Mouse (Mus musculus) ES-Bruce4 (cell line): Measurements from ENCODE around the gene Snap23. TPM values are rescaled to one million over a fixed set of nuclear protein-coding genes. Genes with fewer than 3 reads are reported as not detected.

Source experiments
- H3K27ac ChIP-seq: 2 replicates; pipeline ENCODE4 v1.5.1; 2012; ENCODE audit warnings: low read length, inconsistent platforms; ENCODE audit not compliant: insufficient read depth
- H3K27me3 ChIP-seq: 2 replicates; pipeline ENCODE4 v1.6.1; 2012; ENCODE audit warnings: mild to moderate bottlenecking, low read length, inconsistent platforms; ENCODE audit not compliant: control insufficient read depth, poor library complexity, insufficient read depth, severe bottlenecking
- H3K36me3 ChIP-seq: 2 replicates; pipeline ENCODE4 v1.6.1; 2012; ENCODE audit warnings: inconsistent platforms, mild to moderate bottlenecking, low read length, moderate library complexity; ENCODE audit not compliant: control insufficient read depth, poor library complexity, insufficient read depth, severe bottlenecking
- H3K4me1 ChIP-seq: one replicate; pipeline ENCODE4 v1.8.1; 2011; ENCODE audit warnings: low read length; ENCODE audit not compliant: control insufficient read depth, insufficient read depth
- H3K4me3 ChIP-seq: 2 replicates; pipeline ENCODE4 v1.5.1; 2011; ENCODE audit warnings: low read depth, mild to moderate bottlenecking, low read length
- H3K9ac ChIP-seq: 2 replicates; pipeline ENCODE4 v1.6.1; 2012; ENCODE audit warnings: low read depth, mild to moderate bottlenecking, inconsistent platforms; ENCODE audit not compliant: poor library complexity, severe bottlenecking
- H3K9me3 ChIP-seq: replicated peaks from 2 replicates; pipeline ENCODE4 v1.6.1; 2012; ENCODE audit warnings: mild to moderate bottlenecking, low read length, inconsistent platforms; ENCODE audit not compliant: control insufficient read depth, poor library complexity, insufficient read depth, severe bottlenecking
- CTCF ChIP-seq: IDR thresholded peaks from one replicate; pipeline ENCODE4 v1.8.1; 2011; ENCODE audit warnings: low read depth, low read length
- EP300 ChIP-seq: IDR thresholded peaks from 2 replicates; pipeline ENCODE4 v1.6.1; 2011; ENCODE audit warnings: low read depth, low read length; ENCODE audit not compliant: insufficient read depth
- POLR2A ChIP-seq: IDR thresholded peaks from one replicate; pipeline ENCODE4 v1.8.1; 2011; ENCODE audit warnings: low read length; ENCODE audit not compliant: insufficient read depth
- polyA plus RNA-seq: library from polyadenylated mRNA; stranded (reverse); fragments of >200 nt; gene quantifications from 2 replicates; pipeline ENCODE4 v1.2.4, GENCODE M21; 2011; ENCODE audit warnings: low read depth; ENCODE audit not compliant: missing spikeins, insufficient read depth, insufficient read length

Snap23 gene
- polyA plus RNA-seq, 1 experiment: 78.0 TPM

DNA sequence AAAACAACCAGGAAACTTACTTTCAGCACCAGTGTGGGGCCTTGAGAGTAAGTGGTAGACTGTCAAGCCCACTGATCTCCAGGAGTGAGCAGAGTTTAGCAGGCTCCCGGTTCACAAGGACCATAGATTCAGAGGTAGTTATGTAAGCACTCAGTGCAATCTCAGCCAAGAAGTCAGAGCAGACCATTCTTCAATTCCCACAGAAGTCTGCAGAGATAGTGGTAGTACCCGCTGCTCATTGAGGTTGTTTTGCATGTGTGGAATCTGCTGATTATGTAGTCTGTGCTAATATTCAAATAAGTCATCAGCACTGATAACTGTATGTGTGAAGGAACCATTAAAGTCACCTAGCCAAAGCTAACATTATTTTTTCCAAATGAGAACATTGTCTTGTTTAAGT, 63.2 kb downstream of the Snap23 start:
- peaks cover 2% of the 10 kb centered on the region for H3K4me1 ChIP-seq
- no peaks in the 10 kb centered on the region for H3K27me3 ChIP-seq
- TF ChIP-seq CTCF: no peak
- TF ChIP-seq EP300: no peak
- TF ChIP-seq POLR2A: no peak

DNA sequence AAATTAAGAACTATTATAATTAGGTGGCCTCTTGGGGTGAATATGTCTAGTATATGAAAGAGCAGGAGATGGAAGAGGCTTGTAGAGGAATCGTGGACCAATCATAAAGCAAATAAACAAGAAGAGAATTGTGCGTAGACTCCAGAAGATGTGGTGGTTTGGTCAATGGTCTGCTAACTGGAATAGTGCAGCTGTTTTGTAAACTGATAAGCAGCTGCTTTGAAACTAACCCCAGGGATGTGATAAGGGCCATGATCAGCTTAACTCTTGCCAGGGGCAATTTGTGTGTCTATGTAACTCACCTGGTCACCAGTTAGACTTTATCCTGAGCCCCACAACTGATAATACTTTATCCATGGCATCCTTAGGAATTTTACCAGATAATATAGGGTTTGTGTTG, 64.0 kb downstream of the Snap23 start:
- Histone ChIP-seq H3K27ac (no peak overlapping the region), H3K27me3 (no peaks in the 10 kb centered on the region), H3K4me1 (peaks cover 2% of the 10 kb centered on the region), H3K36me3 (no peaks in the 10 kb centered on the region; the same call in 1 of the 2 replicates), H3K4me3 (no peak overlapping the region), H3K9ac (no peak overlapping the region), H3K9me3 (peaks cover 20% of the 10 kb centered on the region)
- TF ChIP-seq POLR2A (no peak), EP300 (no peak), CTCF (no peak)

More for the DNA sequence above, 63.2 kb downstream of the Snap23 start:
- peaks cover 17% of the 10 kb centered on the region for H3K9me3 ChIP-seq
- H3K4me3 ChIP-seq: no peak overlapping the region
- H3K27ac ChIP-seq: no peak overlapping the region
- no peaks in the 10 kb centered on the region; the same call in 1 of the 2 replicates for H3K36me3 ChIP-seq
- no peak overlapping the region for H3K9ac ChIP-seq

DNA sequence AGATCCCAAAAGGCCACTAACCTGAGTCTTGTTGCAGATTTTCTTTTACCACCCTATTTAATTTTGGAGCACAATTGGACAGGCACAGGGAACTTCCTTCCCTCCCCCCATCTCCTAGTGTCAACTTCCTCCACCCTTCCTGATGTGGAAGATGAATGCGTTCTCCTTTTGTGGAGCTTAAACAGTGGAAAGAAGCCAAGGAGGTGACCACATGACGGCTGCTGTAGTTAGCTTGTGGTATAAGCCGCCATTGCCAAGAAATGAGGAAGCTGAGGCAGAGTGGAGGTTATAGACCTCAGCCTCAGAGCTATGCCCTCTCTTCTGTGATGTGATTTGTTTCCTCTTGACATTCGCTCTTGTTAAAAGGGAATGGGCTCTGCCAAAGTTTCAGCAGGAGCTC, 64.5 kb downstream of the Snap23 start:
- no peak for TF ChIP-seq POLR2A
- TF ChIP-seq CTCF: no peak
- TF ChIP-seq EP300: no peak
- H3K27ac ChIP-seq: no peak overlapping the region
- no peak overlapping the region for H3K9ac ChIP-seq
- H3K4me3 ChIP-seq: no peak overlapping the region
- H3K36me3 ChIP-seq: no peaks in the 10 kb centered on the region; the same call in 1 of the 2 replicates
- no peaks in the 10 kb centered on the region for H3K27me3 ChIP-seq
- H3K9me3 ChIP-seq: peaks cover 20% of the 10 kb centered on the region
- peaks cover 2% of the 10 kb centered on the region for H3K4me1 ChIP-seq

DNA sequence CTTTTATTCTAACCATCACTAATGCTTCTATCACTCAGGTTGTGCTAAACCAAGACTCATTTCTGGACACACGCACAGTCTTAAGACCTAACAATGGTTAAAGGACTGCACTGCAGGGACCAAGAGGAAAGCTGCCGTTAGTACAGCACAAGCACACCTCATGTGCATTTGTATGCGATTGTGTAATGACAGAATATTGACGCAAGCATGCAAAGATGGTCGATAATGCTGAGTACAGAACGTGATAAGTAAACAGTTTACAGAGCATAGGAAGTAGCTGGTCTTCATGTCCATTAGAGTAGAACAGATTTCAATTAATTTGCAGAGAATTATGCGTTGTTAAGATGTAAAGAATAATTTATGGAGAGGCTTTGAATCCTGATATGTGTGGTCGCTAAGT, 73.4 kb downstream of the Snap23 start:
- no peak overlapping the region for H3K27ac ChIP-seq
- H3K4me3 ChIP-seq: no peak overlapping the region
- H3K4me1 ChIP-seq: no peaks in the 10 kb centered on the region
- H3K27me3 ChIP-seq: no peaks in the 10 kb centered on the region
- H3K9ac ChIP-seq: no peak overlapping the region
- peaks cover 22% of the 10 kb centered on the region for H3K9me3 ChIP-seq
- H3K36me3 ChIP-seq: no peaks in the 10 kb centered on the region; the same call in 1 of the 2 replicates
- TF ChIP-seq CTCF (no peak), EP300 (no peak), POLR2A (no peak)

DNA sequence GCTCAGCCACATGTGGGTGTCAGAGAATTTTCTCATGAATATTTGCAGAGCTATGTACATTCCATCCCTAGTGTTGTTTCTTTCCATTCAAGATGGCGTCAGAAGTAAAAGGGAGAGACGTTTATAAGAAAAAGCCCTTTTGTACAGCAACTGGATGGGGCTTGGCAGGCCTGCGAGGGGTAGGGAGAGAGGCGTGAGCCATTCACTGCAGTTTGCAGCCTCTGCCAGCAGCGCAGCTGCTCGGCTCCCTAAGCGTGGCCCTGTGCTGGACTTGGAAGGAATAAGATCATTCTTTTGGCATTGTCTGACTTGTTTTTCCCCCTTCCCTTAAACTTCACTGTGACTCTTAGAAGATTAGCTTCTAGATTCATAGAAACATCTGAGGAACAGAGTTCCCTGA, 76.4 kb downstream of the Snap23 start:
- H3K27ac ChIP-seq: no peak overlapping the region
- H3K4me1 ChIP-seq: no peaks in the 10 kb centered on the region
- no peaks in the 10 kb centered on the region for H3K27me3 ChIP-seq
- TF ChIP-seq POLR2A: no peak
- no peak for TF ChIP-seq EP300
- TF ChIP-seq CTCF: no peak
- peaks cover 20% of the 10 kb centered on the region for H3K9me3 ChIP-seq
- H3K36me3 ChIP-seq: no peaks in the 10 kb centered on the region; the same call in 1 of the 2 replicates
- no peak overlapping the region for H3K4me3 ChIP-seq
- no peak overlapping the region for H3K9ac ChIP-seq

DNA sequence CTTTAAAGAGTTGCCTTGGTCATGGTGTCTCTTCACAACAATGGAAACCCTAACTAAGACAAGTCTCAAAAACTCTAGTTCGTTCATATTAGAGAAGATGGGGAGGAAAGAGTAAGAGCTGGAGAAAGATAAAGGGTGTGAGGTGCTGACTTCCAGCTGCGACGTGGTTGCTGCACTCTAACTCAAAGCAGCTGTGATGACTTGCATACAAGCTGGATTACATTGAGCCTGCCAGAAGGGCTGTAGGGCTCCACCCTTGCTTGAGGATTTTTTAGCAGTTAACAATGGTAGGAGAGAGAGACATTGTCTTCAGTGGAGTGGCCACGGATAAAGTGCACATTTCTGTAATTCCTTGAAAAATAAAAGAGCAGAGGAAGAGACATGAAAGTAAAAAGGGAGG, 79.3 kb downstream of the Snap23 start:
- TF ChIP-seq POLR2A (no peak), EP300 (no peak), CTCF (no peak)
- no peak overlapping the region for H3K27ac ChIP-seq
- H3K4me3 ChIP-seq: no peak overlapping the region

More for the DNA sequence above, 79.3 kb downstream of the Snap23 start:
- Histone ChIP-seq H3K36me3 (no peaks in the 10 kb centered on the region), H3K9ac (no peak overlapping the region), H3K27me3 (no peaks in the 10 kb centered on the region), H3K9me3 (no peaks in the 10 kb centered on the region), H3K4me1 (no peaks in the 10 kb centered on the region)

Other genes with a start within 250 kb of the Snap23 start
- gene Vps39, start 214.5 kb upstream of the Snap23 start, polyA plus RNA-seq: 32.5 and 40.9 TPM in 2 replicates
- 8.4 and 9.6 TPM in 2 replicates for gene Ganc, start 163.8 kb upstream of the Snap23 start, polyA plus RNA-seq
- gene Tmem87a, start 163.6 kb upstream of the Snap23 start, polyA plus RNA-seq: 47.5 and 47.6 TPM in 2 replicates
- not detected in 2 replicates for gene Capn3, start 111.7 kb upstream of the Snap23 start, polyA plus RNA-seq
- gene Zfp106, start 3.8 kb upstream of the Snap23 start, polyA plus RNA-seq: 275 and 287 TPM in 2 replicates
- 34.3 and 34.5 TPM in 2 replicates for gene Haus2, start 41.7 kb downstream of the Snap23 start, polyA plus RNA-seq
- gene Lrrc57, start 41.8 kb downstream of the Snap23 start, polyA plus RNA-seq: 17.2 and 18.7 TPM in 2 replicates
- gene Stard9, start 61.5 kb downstream of the Snap23 start, polyA plus RNA-seq: 4.0 and 4.4 TPM in 2 replicates